Mouse (Mus musculus) CD4-positive, CD25-positive, alpha-beta regulatory T cell, adult 9 weeks (primary cell): ENCODE results near the gene Slc2a8. TPM values are rescaled to one million over a fixed set of nuclear protein-coding genes. Genes with fewer than 3 reads are reported as not detected.

Source experiments
- polyA plus RNA-seq: library from polyadenylated mRNA; unstranded; fragments of 100-300 nt; shearing (Covaris generic); gene quantifications from one replicate; pipeline ENCODE4 v1.2.1, GENCODE M21; 2017

Gene Slc2a8
- 4.8 TPM for polyA plus RNA-seq

GRCm38 (mm10) chr2:32981725-32982271 lies at the start of gene Slc2a8:
Slc2a8 (minus strand) TSS chr2:32982083.

GRCm38 (mm10) chr2:32961192-32961995 lies 20.5 kb downstream of the Slc2a8 start, which contains the start of the genes Rpl12 and Lrsam1:
Rpl12 (plus strand) TSS chr2:32961559.
Lrsam1 (minus strand) TSS chr2:32961614.

Other genes starting within 250 kb of the Slc2a8 start
- gene 6330409D20Rik, start 241.1 kb downstream of the Slc2a8 start, polyA plus RNA-seq: 0.50 TPM
- 54.6 TPM for gene Tor2a, start 224.8 kb downstream of the Slc2a8 start, polyA plus RNA-seq
- gene Ttc16, start 206.4 kb downstream of the Slc2a8 start, polyA plus RNA-seq: 1.6 TPM
- 6.0 TPM for gene Ptrh1, start 206.3 kb downstream of the Slc2a8 start, polyA plus RNA-seq
- gene Cfap157, start 197.7 kb downstream of the Slc2a8 start, polyA plus RNA-seq: not detected
- 3.5 TPM for gene Stxbp1, start 134.8 kb downstream of the Slc2a8 start, polyA plus RNA-seq
- 0.61 TPM for gene Fam129b, start 106.0 kb downstream of the Slc2a8 start, polyA plus RNA-seq
- 37.6 TPM for gene Rpl12, start 20.5 kb downstream of the Slc2a8 start, polyA plus RNA-seq
- 12.5 TPM for gene Lrsam1, start 20.5 kb downstream of the Slc2a8 start, polyA plus RNA-seq
- 0.74 TPM for gene Garnl3, start 149.6 kb upstream of the Slc2a8 start, polyA plus RNA-seq
- gene Angptl2, start 234.0 kb upstream of the Slc2a8 start, polyA plus RNA-seq: 43.8 TPM